Mouse (Mus musculus) granulocyte monocyte progenitor cell, adult 5-6 weeks (primary cell): ENCODE measurements around the gene Flnb. TPM values are rescaled to one million over a fixed set of nuclear protein-coding genes. Genes with fewer than 3 reads are reported as not detected.

ENCODE experiments used
- ATAC-seq: replicated peaks from 2 replicates; pipeline ENCODE4 v1.8.0; 2016; ENCODE audit warnings: mild to moderate bottlenecking, moderate TSS enrichment, inconsistent platforms; ENCODE audit not compliant: poor library complexity, severe bottlenecking
- total RNA-seq, 2 experiments: library from RNA; stranded (forward) in 1 of 2; stranded (reverse) in 1 of 2; fragments of 200-712, 200-1000 nt in 1 of 2; fragments of >200 nt in 1 of 2; fragmentation: Nextera tagmentation in 1 of 2; gene quantifications; 2 replicates each; pipeline ENCODE4 v1.2.3; 2014 to 2017

Flnb gene
- total RNA-seq, 2 experiments from 2014 or later, result 20.8 to 30.2 TPM

DNA sequence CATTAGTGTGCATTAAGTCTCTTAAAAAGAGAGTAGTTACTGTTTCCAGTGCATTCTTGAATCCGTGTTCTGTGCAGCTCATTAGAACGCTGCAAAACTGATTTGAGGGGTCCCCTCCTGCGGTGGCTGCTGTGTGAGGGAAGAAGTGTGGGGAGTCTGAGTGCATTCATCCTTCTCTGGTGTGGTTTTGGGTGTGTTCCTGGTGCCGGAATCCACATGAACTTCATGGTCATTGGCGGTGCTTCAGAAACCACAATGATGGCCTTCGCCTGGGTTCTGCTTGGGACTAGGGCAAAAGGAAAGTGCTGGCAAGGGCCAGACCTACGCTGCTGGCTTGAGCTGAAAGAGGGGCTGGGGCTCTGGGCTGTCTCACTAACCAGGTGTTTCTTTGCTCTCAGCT, 116.4 kb downstream of the Flnb start:
- ATAC-seq, result peak; percentile 54

DNA sequence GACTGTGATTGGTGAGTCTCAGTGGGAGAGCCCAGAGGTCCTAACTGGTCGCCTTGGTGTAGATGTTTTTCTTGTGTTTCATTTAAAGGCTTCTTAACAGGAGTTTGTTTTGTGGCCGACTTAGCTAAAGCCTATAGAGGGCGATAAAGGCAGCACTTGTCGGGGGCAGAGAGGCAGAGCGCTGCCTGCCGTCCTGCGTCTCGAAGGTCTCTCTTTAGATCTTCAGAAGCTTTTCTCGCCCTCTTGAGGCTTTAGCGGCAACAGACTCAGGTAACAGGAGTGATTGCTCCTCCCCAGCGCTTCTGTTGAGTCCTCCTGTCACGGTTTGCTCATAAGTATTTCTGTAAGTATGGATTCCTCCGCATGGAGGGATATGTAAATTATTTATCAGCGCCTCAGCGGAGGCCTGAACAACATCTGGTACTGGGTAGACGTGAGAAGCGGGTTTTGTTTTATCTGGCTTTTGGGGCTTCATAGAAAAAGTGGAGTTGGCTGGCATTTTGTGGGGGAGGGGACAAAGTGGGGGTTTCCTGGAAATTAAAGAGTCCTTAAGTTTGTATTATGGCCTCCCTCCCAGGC, 119.4 kb downstream of the Flnb start:
- ATAC-seq, result peak; percentile 33; the same call in 1 of the 2 replicates

DNA sequence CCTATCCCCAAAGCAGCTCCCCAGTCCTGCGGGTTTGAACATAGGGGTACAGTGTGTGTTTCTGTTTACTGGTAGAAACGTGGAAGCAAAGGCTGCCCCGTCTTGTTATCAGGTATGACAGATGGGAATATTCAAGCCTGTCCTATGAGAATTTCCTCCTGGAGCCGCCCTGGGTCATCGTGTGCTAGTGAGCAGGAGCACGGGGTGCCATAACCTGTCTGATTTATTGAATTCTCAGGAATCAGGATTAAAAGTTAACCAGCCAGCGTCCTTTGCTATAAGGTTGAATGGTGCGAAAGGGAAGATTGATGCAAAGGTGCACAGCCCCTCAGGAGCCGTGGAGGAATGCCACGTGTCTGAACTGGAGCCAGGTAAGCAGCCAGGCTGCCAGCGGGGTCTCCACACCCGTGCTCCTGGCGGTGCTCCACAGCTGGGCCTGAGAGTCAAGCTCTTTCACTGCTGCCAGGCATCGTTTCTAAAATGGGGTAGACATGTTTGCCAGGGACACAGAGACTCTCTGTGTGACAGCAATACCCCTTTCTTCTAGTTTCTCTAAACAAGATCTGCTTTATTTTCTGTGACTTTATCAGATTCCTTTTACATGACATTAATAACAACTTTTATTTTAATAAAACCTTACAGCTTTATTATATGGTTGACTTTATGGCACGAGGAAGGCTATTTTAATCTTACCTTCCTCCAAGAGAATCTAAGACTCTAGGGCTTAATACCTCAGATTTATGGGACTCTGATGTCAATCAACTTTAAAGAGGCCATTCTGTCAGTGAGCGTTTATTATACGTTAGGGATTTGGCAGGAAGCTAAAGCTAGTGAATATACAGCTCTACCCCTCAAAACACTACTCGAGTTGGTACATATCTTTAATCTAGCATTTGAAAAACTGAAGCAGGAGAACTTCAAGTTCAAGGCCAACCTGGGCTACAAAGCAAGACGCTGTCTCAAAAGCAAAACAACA, 121.3 kb downstream of the Flnb start:
- ATAC-seq, result no peak

DNA sequence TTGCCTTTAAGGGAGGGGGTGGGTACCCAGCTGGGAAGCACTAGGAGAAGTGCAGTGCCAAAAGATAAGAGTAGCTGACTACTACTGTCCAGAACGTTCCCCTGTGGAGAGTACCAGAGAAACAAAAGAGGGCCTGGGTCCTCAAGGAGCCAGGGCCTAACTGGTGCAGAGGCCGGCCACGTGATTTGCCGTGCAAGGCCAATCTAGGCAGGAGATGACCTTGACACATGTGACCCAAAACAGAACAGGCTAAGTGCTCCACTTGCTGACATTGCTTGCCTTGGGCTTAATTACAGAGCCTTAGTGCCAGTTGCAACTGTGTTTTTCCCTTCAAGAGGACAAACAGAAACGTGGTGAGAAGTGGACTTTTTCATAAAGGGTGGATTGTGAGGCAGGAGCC, 123.7 kb downstream of the Flnb start:
- no peak for ATAC-seq

DNA sequence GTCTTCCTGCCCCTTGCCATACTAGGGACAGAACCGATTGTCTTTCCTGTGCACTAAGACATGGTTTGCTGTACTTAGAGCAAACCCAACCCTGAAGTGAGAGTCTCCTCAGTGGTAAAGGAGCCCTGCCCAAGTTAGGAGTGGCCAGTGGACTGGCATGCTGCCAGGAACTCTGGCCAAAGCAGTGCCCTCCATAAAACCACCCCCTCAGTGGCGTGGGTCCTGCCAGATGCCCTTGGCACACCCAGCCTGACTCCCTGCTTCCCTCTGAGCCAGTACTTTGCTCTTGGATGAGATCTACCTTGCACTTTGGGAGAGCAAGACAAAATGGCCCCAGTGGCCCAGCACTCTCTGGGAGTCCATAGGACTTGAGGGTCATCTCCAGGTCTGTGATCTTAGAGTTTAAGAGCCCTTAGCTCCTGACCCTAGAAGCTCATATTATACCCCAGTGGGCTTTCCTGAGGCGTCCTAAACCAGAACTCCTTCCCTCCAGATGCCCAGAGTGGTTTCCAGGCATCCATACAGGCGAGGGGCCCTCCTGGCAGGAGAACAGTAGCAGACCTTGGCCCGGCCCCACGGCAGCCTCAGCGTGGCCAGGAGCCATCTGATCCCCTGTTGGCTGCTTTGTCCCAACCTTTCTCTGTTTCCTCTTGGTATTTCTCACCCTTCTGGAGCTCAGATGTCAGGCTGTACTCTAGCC, 125.5 kb downstream of the Flnb start:
- no peak for ATAC-seq

DNA sequence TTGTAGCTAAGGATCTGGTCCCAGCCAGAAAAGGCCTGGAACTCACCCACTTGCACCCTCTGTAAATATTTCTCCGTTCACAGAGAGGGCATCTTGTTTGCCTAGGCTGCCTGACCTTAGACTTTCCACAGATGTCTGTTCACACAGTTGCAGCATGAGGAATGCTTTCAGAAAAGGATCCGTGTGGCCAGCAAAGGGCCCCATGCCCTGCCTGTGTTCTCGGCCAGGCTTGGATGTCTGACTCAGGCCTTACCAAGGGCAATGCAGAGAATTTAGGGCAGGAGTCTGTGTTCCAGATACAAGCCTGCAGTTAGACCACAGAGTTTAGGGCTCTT, 126.0 kb downstream of the Flnb start:
- ATAC-seq, result no peak

DNA sequence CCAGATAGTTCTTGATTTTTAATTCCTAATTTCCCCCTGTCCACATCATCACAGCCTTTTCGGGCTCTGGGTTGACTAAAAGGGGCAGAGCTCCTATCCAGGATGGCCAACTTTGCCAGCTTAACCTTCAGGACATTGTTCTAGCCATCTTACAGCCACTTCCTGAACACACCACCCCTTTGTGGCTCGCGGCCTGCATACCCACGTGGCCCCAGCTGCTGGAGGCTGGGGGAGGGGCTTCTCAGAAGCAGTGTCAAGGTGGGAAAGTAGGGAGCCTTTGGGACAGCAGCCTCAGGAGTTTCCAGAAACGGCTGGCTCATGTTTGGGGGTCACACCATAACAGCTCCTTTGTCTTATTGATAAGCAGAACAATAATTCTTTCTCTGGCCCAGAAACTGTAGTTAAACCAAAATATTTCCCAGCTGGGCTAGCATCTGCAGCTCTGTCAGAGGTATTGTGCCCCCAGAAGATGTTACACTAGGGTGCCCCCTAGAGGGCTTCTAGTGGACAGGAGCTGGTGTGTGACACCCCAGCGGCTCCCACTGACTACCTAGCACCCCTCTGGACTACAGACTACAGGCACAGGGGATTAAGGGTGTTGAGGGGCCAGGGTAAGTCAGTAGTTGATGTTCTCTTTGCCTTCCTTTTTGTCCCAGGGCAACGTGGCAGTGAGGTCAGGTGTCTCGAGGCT, 126.7 kb downstream of the Flnb start:
- ATAC-seq, result peak; percentile 73

DNA sequence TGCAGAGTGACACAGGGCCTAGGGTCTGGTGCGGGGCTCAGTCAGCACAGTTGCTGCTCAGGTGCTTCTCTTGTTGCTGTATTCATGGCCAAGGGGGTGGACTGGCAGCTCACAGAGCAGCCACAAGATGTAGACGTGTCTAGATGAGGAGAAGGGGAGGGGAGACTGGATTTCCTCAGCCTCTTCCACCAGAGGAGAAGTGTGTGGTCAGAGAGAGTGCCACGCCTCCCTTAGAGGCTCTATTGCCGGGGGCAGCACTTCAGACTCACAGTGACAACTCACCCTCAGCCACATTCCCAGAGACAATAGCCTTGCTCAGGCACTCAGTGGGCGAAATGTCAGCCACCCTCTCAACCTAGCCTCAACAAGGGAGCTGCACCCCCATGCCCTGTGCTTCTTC, 127.5 kb downstream of the Flnb start:
- ATAC-seq, result peak; percentile 35

DNA sequence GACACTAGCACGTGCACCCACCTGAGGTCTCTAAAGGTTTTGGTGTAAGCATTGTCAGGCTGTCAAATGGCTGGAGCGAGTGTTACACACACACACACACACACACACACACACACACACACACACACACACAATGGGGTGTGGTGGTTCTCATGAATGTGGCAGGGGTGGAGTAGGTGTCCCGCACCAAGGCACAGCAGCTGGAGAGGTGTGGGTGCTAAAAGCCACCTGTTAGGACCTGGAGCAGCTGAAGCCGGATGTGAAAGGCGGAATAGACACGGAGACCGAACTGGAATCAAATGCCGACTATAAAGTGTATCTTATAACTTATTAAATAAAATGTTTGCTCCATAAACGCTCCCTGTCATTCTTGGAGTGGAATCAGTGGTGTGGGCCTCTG, 133.5 kb downstream of the Flnb start:
- no peak for ATAC-seq

DNA sequence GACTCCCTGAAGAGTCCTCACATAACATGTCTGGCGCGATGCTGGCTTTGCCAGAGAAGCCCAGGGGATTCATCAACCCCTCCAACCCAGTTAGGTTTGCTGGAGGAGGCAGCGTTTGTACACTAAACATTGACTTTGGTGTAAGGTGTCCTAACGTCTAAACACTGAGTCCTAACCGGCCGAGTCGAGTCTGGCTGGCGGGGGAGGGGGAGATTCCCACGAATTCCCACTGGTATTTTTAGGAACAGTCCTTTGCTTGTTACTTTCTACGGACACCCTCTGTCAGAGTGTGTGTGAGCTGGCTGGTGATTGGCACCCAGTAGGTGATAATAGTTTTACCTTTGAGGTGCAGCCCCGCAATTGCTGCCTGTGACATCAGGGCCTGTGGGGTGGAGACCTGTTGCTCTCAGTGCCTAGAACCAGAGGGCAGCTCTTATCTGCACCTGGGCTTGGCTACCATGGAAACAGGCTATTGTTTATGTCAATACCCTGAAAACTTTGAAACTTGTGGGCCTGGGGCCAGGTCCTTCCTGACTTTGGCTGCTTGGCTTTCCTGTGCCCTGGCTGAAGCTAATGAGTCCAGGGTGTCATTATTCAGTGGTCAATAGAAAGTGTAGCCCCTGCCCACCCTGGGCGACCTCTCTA, 135.0 kb downstream of the Flnb start:
- ATAC-seq, result no peak

DNA sequence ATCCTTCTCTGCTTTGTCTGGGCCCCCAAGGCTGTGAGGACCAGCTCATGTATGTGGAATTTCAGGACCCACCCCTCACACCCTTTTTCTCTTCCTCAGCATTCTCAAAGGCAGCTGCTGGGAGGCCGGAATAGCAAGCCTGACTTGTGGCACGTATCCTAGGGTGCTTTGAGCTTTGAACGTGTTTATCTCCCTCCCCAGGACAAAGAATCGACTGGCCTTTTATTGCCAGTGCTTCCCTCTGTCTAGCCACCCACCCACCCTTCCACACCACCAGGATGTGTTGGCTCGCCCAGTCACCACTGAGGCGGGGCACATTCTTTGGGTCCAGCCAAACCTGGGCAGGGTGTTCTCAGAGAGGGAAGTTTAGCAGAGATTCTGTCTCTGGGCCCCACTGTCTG, 136.3 kb downstream of the Flnb start:
- ATAC-seq, result 0 out of 2 replicates have a peak, but pooled peaks have one; percentile 11

DNA sequence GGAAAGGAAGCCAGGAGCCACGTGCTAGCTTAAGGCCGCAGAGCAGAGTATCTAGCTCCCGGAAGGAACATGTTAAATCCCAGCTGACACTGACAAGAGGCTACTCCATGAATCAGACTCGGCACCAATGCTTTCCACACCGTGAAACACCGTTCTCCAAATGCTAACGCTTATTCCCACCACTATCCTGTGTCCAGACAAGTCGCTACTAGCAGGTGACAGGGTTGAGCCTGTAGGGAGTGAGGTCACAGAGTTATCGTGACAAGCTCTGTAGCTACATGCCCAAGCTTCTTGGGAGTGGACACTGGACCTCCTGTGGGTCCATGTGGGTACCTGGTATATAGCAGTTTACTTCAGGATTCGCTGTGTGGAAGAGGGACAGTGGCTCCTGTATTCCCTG, 138.7 kb downstream of the Flnb start:
- ATAC-seq, result no peak

DNA sequence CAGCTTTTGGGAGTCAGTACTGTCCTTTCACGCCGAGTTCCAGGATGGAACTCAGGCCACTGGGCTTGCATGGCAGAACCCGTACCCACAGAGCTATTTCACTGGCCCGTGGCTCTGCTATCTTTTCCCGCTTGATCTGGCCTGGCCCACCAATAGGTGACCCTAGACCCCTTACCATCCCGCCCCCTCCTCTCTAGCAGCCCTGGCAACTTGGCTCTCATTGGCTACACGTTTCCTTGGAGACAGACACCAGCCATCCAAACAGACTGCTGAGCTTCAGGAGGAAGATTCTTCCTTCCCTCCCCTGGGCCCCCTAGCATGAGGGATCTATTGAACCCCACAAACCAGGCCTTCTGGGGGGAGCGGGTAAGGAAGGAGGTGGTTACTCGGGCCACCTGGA, 139.3 kb downstream of the Flnb start, which contains the start of gene Gm45521:
Gene Gm45521, plus strand, starts transcription at position 240 of the 400 bp plus-strand sequence.
- no peak for ATAC-seq

DNA sequence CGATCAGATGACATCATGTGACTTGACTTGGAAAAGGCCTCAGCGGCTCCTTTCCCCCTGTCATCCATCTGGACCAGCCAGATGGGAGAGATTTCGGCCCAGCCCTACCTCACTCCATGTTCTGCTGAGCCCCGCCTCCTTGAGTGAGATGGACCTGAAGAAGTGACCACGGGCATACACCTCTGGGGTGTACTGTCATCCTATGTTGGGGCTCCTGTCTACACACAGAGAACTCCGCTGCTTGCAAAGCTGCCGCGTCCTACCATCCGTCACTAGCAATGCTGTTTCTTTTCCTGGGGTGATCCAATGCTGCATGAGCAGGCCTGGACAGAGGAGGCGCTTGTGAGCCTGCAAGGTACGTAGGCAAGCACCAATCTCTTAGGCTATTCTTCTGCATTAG, 142.9 kb downstream of the Flnb start:
- ATAC-seq, result peak; percentile 38; the same call in 1 of the 2 replicates

DNA sequence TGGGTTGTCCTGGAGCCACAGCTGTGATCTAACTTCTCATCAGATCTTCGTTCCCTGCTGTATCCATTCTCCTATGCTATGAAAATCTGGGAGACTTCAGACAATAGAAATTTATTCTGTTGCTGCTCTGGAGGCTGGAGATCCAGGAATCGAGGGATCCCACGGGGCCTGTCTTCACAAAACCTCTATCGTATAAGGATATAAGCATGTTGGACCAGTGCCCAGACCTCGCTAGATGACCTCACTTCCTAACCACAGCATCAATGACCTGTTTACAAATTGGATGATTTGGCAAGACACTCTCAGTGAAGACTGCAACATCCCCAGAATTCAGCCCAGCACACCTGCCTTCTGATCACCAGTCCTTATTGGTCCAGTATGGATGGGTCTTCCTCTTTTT, 144.0 kb downstream of the Flnb start:
- ATAC-seq, result peak; percentile 15; the same call in 1 of the 2 replicates

DNA sequence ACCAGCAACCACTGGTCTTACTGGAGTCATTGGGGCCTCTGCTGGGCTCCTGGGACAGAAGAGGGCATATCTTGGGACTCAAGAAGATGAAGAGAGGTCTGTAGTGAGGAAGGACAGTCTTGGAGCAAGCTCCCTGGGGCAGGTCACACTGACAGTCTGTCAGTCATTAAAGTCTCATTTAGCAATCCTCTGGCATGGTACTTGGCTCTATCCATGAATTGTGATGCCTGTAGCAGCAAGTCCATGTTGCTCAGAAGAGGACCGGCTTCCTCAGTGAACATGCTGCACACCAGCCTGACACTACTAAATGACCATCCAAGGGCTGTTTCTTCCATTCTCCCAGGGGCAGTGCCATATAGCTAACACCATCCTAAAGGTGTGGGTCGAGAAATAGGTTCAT, 144.9 kb downstream of the Flnb start:
- no peak for ATAC-seq

DNA sequence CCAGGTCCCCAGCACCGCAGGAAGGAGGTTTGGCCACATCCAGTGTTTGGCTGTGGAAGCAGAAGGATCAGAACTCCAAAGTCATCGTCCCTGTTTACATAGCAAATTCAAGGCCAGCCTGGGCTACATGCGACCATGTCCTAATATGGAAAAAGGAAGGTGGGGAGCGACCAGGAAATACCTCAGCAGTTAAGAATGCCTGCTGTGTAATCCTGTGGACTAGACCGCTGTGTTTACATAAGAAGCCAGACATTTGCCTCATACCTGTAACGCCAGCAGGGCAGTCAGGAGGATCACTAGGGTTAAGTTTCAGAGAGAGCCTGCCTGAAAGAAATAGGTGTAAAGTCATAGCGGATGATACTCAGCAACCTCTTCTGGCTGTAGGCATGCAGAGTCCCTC, 145.4 kb downstream of the Flnb start:
- no peak for ATAC-seq

DNA sequence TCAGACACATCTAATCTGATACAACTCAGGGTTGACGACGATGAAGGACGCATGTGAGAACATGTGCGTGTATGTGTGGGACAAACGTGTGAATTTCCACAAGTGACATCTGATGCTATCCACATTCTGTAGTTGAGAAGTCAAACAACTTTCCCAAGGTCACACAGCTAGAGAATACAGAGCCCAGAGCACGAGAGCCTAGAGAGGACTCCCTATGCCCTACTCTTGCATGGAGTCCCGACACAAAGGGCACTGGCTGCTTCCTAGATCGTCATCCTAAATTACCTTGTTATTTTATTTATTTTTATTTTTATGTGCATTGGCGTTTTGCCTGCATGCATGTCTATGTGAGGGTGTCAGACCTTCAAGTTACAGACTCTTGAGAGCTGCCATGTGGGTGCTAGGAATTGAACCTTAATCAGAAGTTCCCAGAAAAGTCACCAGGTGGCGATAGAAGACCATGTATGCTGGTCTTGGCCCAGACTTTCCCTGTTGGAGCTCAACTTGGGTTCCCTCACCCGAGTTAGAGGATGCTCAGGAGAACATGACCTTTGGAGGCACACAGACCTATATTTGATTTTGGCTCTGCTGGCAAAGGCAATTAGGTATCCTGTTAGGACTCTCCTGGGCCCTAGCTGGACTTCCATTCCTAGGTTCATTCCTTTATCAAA, 146.6 kb downstream of the Flnb start:
- peak; percentile 91 for ATAC-seq

DNA sequence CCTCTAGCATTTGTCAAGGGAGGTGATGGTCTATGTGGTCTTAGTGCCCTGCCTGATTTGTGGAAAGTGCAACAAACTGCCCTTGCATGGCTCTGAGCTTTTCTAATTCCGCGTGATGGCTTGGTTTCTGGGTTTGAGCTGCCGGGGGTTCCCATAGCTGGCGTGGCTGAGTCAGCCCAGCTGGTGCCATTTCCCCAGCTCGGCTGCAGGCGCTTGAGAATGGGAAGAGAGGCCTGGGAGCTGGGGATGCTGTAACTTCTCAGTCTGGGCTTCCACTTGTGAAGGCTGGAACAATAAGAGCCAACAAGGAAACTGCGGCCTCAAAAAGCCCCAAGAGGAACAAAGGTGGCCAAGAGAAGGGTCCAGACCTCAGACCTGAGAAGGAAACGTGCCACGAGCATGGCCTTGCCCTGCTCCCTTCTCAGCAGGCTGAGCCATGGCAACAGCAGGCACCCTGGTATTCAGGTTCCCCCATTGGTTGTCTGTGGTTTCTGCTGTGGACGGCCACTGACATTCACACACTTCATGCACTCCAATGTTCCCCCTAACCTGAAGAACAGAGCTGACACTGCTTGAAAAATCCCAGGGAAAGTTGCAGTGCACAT, 154.2 kb downstream of the Flnb start:
- peak; percentile 64 for ATAC-seq
